Mouse (Mus musculus) right cerebral cortex, postnatal 25 days (tissue): ENCODE measurements around the gene Maml3.

ENCODE experiments used
- DNase-seq: peaks from one replicate; pipeline ENCODE4 v3.0.0; 2022

The Maml3 gene

GRCm38 (mm10) chr3:51949651-51950050 lies 155.2 kb downstream of the Maml3 start:
- no peak for DNase-seq

GRCm38 (mm10) chr3:51947168-51947567 lies 157.7 kb downstream of the Maml3 start:
- DNase-seq = no peak

- DNase-seq = no peak
Measured at GRCm38 (mm10) chr3:51943642-51944041, 161.2 kb downstream of the Maml3 start.

GRCm38 (mm10) chr3:51941781-51942180 lies 163.1 kb downstream of the Maml3 start:
- DNase-seq = peak; percentile 45

GRCm38 (mm10) chr3:51939864-51940263 lies 165.0 kb downstream of the Maml3 start:
- DNase-seq = no peak

GRCm38 (mm10) chr3:51939054-51939453 lies 165.8 kb downstream of the Maml3 start:
- no peak for DNase-seq

GRCm38 (mm10) chr3:51937176-51937575 lies 167.7 kb downstream of the Maml3 start:
- no peak for DNase-seq

GRCm38 (mm10) chr3:51934531-51935485 lies 170.1 kb downstream of the Maml3 start:
- no peak for DNase-seq

- no peak for DNase-seq
Measured at GRCm38 (mm10) chr3:51928188-51928587, 176.7 kb downstream of the Maml3 start.

GRCm38 (mm10) chr3:51927591-51927990 lies 177.3 kb downstream of the Maml3 start:
- no peak for DNase-seq

GRCm38 (mm10) chr3:51927043-51927442 lies 177.8 kb downstream of the Maml3 start:
- DNase-seq = no peak

GRCm38 (mm10) chr3:51925758-51926157 lies 179.1 kb downstream of the Maml3 start:
- no peak for DNase-seq

GRCm38 (mm10) chr3:51924636-51925035 lies 180.2 kb downstream of the Maml3 start:
- DNase-seq = no peak

- DNase-seq = no peak
Measured at GRCm38 (mm10) chr3:51923800-51924199, 181.1 kb downstream of the Maml3 start.

GRCm38 (mm10) chr3:51916902-51917301 lies 188.0 kb downstream of the Maml3 start:
- DNase-seq = no peak

- DNase-seq = peak; percentile 84
Measured at GRCm38 (mm10) chr3:51916060-51916870, 188.6 kb downstream of the Maml3 start.

- no peak for DNase-seq
Measured at GRCm38 (mm10) chr3:51915415-51915814, 189.5 kb downstream of the Maml3 start.

- no peak for DNase-seq
Measured at GRCm38 (mm10) chr3:51914900-51915299, 190.0 kb downstream of the Maml3 start.

GRCm38 (mm10) chr3:51913498-51913897 lies 191.4 kb downstream of the Maml3 start:
- DNase-seq = no peak

GRCm38 (mm10) chr3:51912214-51912613 lies 192.7 kb downstream of the Maml3 start:
- DNase-seq = no peak

GRCm38 (mm10) chr3:51908437-51908990 lies 196.4 kb downstream of the Maml3 start:
- DNase-seq = no peak

GRCm38 (mm10) chr3:51907113-51907860 lies 197.6 kb downstream of the Maml3 start:
- no peak for DNase-seq

GRCm38 (mm10) chr3:51905903-51906302 lies 199.0 kb downstream of the Maml3 start:
- DNase-seq = no peak
